Mouse (Mus musculus): ENCODE data around the gene Bspry. TPM values are rescaled to one million over a fixed set of nuclear protein-coding genes. Genes with fewer than 3 reads are reported as not detected.

The Bspry gene
- polyA plus RNA-seq (2012; rRNA removed) = 0.39 and 1.6 TPM in 2 replicates

GRCm38 (mm10) chr4:62479937-62480708 is at the start of gene Bspry:
TSS of gene Bspry (plus strand) at chr4:62480053.

GRCm38 (mm10) chr4:62435081-62435480 is 44.8 kb upstream of the Bspry start, which contains the start of gene Rnf183:
TSS of gene Rnf183 (minus strand) at chr4:62435252.

GRCm38 (mm10) chr4:62470598-62471051 is 9.2 kb upstream of the Bspry start, which contains the start of gene Wdr31:
TSS of gene Wdr31 (minus strand) at chr4:62470896.

GRCm38 (mm10) chr4:62503374-62503970 is 23.6 kb downstream of the Bspry start, which contains the start of gene Hdhd3:
TSS of gene Hdhd3 (minus strand) at chr4:62503467.

GRCm38 (mm10) chr4:62519849-62520233 is 40.0 kb downstream of the Bspry start, which contains the start of gene Alad:
TSS of gene Alad (minus strand) at chr4:62519918.

GRCm38 (mm10) chr4:62524651-62525488 is 45.0 kb downstream of the Bspry start, which contains the start of the genes Pole3 and 4933430I17Rik:
TSS of gene Pole3 (minus strand) at chr4:62525068.
TSS of gene 4933430I17Rik (plus strand) at chr4:62525369.

Other genes with a start within 250 kb of the Bspry start
- 14.6 and 14.7 TPM in 2 replicates for gene Zfp37, start 249.0 kb upstream of the Bspry start, polyA plus RNA-seq (2012; rRNA removed)
- 11.3 and 12.6 TPM in 2 replicates for gene Slc31a2, start 217.5 kb upstream of the Bspry start, polyA plus RNA-seq (2012; rRNA removed)
- 22.2 and 23.2 TPM in 2 replicates for gene Fkbp15, start 119.5 kb upstream of the Bspry start, polyA plus RNA-seq (2012; rRNA removed)
- 28.3 and 30.0 TPM in 2 replicates for gene Slc31a1, start 119.3 kb upstream of the Bspry start, polyA plus RNA-seq (2012; rRNA removed)
- 104 and 108 TPM in 2 replicates for gene Cdc26, start 71.4 kb upstream of the Bspry start, polyA plus RNA-seq (2012; rRNA removed)
- 24.2 and 25.2 TPM in 2 replicates for gene Prpf4, start 71.3 kb upstream of the Bspry start, polyA plus RNA-seq (2012; rRNA removed)
- 0.84 and 0.88 TPM in 2 replicates for gene Rnf183, start 44.8 kb upstream of the Bspry start, polyA plus RNA-seq (2012; rRNA removed)
- gene Wdr31, start 9.2 kb upstream of the Bspry start, polyA plus RNA-seq (2012; rRNA removed) = 7.2 and 7.9 TPM in 2 replicates
- gene Hdhd3, start 23.4 kb downstream of the Bspry start, polyA plus RNA-seq (2012; rRNA removed) = 5.9 and 6.4 TPM in 2 replicates
- gene Alad, start 39.9 kb downstream of the Bspry start, polyA plus RNA-seq (2012; rRNA removed) = 40.8 and 49.2 TPM in 2 replicates
- gene Pole3, start 45.0 kb downstream of the Bspry start, polyA plus RNA-seq (2012; rRNA removed) = 49.2 and 57.0 TPM in 2 replicates
- 1.1 TPM in 2 replicates for gene 4933430I17Rik, start 45.3 kb downstream of the Bspry start, polyA plus RNA-seq (2012; rRNA removed)
- 64.8 and 74.9 TPM in 2 replicates for gene Rgs3, start 79.8 kb downstream of the Bspry start, polyA plus RNA-seq (2012; rRNA removed)